Mouse (Mus musculus): ENCODE results near the gene Myh9. TPM values are rescaled to one million over a fixed set of nuclear protein-coding genes. Genes with fewer than 3 reads are reported as not detected.

The Myh9 gene
- total and polyA plus RNA-seq, 3 experiments: 30.4 to 111 (median 88.3) TPM

DNA sequence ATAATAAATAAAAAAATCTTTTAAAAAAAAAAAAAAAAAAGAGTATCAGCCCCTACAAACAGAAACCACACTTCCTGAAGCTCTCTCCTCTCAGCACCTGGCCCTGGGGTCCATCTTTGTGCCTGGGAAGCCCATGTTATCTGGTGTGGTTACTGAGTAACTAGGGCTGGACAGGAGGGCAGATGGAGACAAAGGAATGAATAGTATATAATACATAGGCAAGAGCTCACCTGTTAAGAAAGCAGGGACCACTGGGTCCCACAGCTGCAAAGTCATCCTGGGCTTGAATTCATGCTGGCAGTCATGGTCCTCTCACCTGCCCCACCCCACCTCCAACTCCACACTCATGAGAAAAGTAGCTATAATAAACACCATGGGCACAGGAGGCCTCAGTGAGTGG is 8.9 kb downstream of the Myh9 start:
- intact Hi-C loops (cut with DNase I): no loop called here
- Histone ChIP-seq H3K4me3 (no peak overlapping the region), H3K79me2 (replicated peaks; ENCODE audit: control insufficient read depth, insufficient read depth, low read length) (peaks cover 28% of the 10 kb centered on the region), H3K9ac (ENCODE audit: low read depth, low read length) (no peak overlapping the region), H3K36me3 (ENCODE audit: control insufficient read depth, insufficient read depth, low read length) (peaks cover 42% of the 10 kb centered on the region), H3K27ac (peak overlapping the region; percentile 5; the same call in 1 of the 2 replicates), H3K4me1 (ENCODE audit: control insufficient read depth, insufficient read depth, low read length) (peaks cover 61% of the 10 kb centered on the region), H3K27me3 (ENCODE audit: control insufficient read depth, insufficient read depth, low read length) (no peaks in the 10 kb centered on the region)
- TF ChIP-seq EP300 (IDR thresholded peaks at IDR 0.05; ENCODE audit: insufficient read depth, low read depth, low read length): no peak
- TF ChIP-seq POLR2A (IDR thresholded peaks at IDR 0.05; ENCODE audit: insufficient read depth, low read depth, low read length): no peak
- no peak for TF ChIP-seq CTCF (IDR thresholded peaks at IDR 0.05)
- DNase-seq: no peak

- H3K9ac ChIP-seq (ENCODE audit: low read depth, low read length): no peak overlapping the region
- WGBS: 47% methylated on average over 7 of the region's 7 CpGs
- H3K27me3 ChIP-seq (ENCODE audit: control insufficient read depth, insufficient read depth, low read length): no peaks in the 10 kb centered on the region
- TF ChIP-seq EP300 (IDR thresholded peaks at IDR 0.05; ENCODE audit: insufficient read depth, low read depth, low read length): no peak
- no peak for TF ChIP-seq CTCF (IDR thresholded peaks at IDR 0.05)
- no peak for TF ChIP-seq POLR2A (IDR thresholded peaks at IDR 0.05; ENCODE audit: insufficient read depth, low read depth, low read length)
- no peak overlapping the region for H3K4me3 ChIP-seq
- peak in 1 of 2 experiments; percentile 7 for DNase-seq
- intact Hi-C loops (cut with DNase I): no loop called here
- H3K4me1 ChIP-seq (ENCODE audit: control insufficient read depth, insufficient read depth, low read length): peaks cover 60% of the 10 kb centered on the region
- peak overlapping the region; percentile 13; the same call in 1 of the 2 replicates for H3K27ac ChIP-seq
- peaks cover 38% of the 10 kb centered on the region for H3K36me3 ChIP-seq (ENCODE audit: control insufficient read depth, insufficient read depth, low read length)
- H3K79me2 ChIP-seq (replicated peaks; ENCODE audit: control insufficient read depth, insufficient read depth, low read length): peaks cover 28% of the 10 kb centered on the region
These were observed 9.5 kb downstream of the Myh9 start for GRCm38 (mm10) chr15:77832458-77832904.

- 59% methylated on average over 8 of the region's 8 CpGs for WGBS
- Histone ChIP-seq H3K4me3 (no peak overlapping the region), H3K36me3 (ENCODE audit: control insufficient read depth, insufficient read depth, low read length) (peaks cover 34% of the 10 kb centered on the region), H3K9ac (ENCODE audit: low read depth, low read length) (no peak overlapping the region), H3K4me1 (ENCODE audit: control insufficient read depth, insufficient read depth, low read length) (peaks cover 55% of the 10 kb centered on the region), H3K79me2 (replicated peaks; ENCODE audit: control insufficient read depth, insufficient read depth, low read length) (peaks cover 26% of the 10 kb centered on the region), H3K27me3 (ENCODE audit: control insufficient read depth, insufficient read depth, low read length) (no peaks in the 10 kb centered on the region), H3K27ac (no peak overlapping the region; the same call in 1 of the 2 replicates)
- TF ChIP-seq CTCF (IDR thresholded peaks at IDR 0.05) (no peak), EP300 (IDR thresholded peaks at IDR 0.05; ENCODE audit: insufficient read depth, low read depth, low read length) (no peak), POLR2A (IDR thresholded peaks at IDR 0.05; ENCODE audit: insufficient read depth, low read depth, low read length) (no peak)
- no peak for DNase-seq
- intact Hi-C loops (cut with DNase I): no loop called here
These were observed 10.1 kb downstream of the Myh9 start for GRCm38 (mm10) chr15:77831754-77832457.

GRCm38 (mm10) chr15:77831138-77831579 is 10.8 kb downstream of the Myh9 start:
- intact Hi-C loops (cut with DNase I): no loop called here
- 72% methylated on average over 2 of the region's 2 CpGs for WGBS

DNA sequence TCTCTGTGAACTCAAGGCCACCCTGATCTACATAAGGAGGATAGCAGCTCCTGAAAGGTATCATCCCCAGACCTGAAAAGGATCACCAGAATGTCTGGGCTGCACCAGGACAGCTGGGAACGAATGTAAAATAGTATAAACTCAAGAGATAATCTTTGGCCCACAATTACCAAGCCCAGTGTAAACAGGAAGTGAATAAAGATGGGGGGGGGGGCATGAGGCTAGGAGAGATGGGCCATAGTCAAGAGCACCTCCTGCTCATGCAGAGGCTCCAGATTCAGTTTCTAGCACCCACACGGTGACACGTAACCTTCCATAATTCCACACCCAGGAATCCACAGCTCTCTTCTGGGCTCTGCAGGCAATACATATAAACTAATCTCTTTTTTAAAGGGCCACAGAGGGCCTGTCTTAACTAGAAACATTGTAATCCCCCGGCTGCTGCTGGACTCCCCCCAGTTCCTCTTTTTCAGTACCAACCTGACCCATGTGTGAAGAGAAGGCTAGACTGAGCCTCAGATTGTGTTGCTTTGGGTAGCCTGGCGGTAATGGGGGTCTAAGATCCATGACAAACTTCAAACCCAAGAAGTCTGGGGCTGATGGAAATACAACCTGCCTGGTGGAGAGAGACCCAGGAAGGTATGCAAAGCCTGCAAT is 11.4 kb downstream of the Myh9 start:
- Histone ChIP-seq H3K4me3 (no peak overlapping the region), H3K9ac (ENCODE audit: low read depth, low read length) (no peak overlapping the region), H3K79me2 (replicated peaks; ENCODE audit: control insufficient read depth, insufficient read depth, low read length) (peaks cover 21% of the 10 kb centered on the region), H3K27me3 (ENCODE audit: control insufficient read depth, insufficient read depth, low read length) (no peaks in the 10 kb centered on the region), H3K4me1 (ENCODE audit: control insufficient read depth, insufficient read depth, low read length) (peaks cover 50% of the 10 kb centered on the region), H3K36me3 (ENCODE audit: control insufficient read depth, insufficient read depth, low read length) (peaks cover 26% of the 10 kb centered on the region), H3K27ac (peak overlapping the region; percentile 13)
- TF ChIP-seq POLR2A (IDR thresholded peaks at IDR 0.05; ENCODE audit: insufficient read depth, low read depth, low read length): no peak
- no peak for TF ChIP-seq EP300 (IDR thresholded peaks at IDR 0.05; ENCODE audit: insufficient read depth, low read depth, low read length)
- WGBS: 53% methylated on average over 5 of the region's 5 CpGs
- peak in 1 of 2 experiments; percentile 17 for DNase-seq
- intact Hi-C loops (cut with DNase I): no loop called here

More at GRCm38 (mm10) chr15:77831138-77831579, 10.8 kb downstream of the Myh9 start:
- TF ChIP-seq POLR2A (IDR thresholded peaks at IDR 0.05; ENCODE audit: insufficient read depth, low read depth, low read length) (no peak), CTCF (IDR thresholded peaks at IDR 0.05) (no peak), EP300 (IDR thresholded peaks at IDR 0.05; ENCODE audit: insufficient read depth, low read depth, low read length) (no peak)
- peaks cover 52% of the 10 kb centered on the region for H3K4me1 ChIP-seq (ENCODE audit: control insufficient read depth, insufficient read depth, low read length)
- DNase-seq: no peak
- peaks cover 21% of the 10 kb centered on the region for H3K79me2 ChIP-seq (replicated peaks; ENCODE audit: control insufficient read depth, insufficient read depth, low read length)
- no peak overlapping the region; the same call in 1 of the 2 replicates for H3K27ac ChIP-seq
- no peak overlapping the region for H3K4me3 ChIP-seq
- H3K27me3 ChIP-seq (ENCODE audit: control insufficient read depth, insufficient read depth, low read length): no peaks in the 10 kb centered on the region
- peaks cover 29% of the 10 kb centered on the region for H3K36me3 ChIP-seq (ENCODE audit: control insufficient read depth, insufficient read depth, low read length)
- H3K9ac ChIP-seq (ENCODE audit: low read depth, low read length): no peak overlapping the region

- intact Hi-C loops (cut with DNase I): no loop called here
- no peak overlapping the region for H3K27ac ChIP-seq
- no peaks in the 10 kb centered on the region for H3K27me3 ChIP-seq (ENCODE audit: control insufficient read depth, insufficient read depth, low read length)
- H3K79me2 ChIP-seq (replicated peaks; ENCODE audit: control insufficient read depth, insufficient read depth, low read length): peaks cover 19% of the 10 kb centered on the region
- peaks cover 19% of the 10 kb centered on the region for H3K36me3 ChIP-seq (ENCODE audit: control insufficient read depth, insufficient read depth, low read length)
- 58% methylated on average over 2 of the region's 2 CpGs for WGBS
- H3K4me1 ChIP-seq (ENCODE audit: control insufficient read depth, insufficient read depth, low read length): peaks cover 51% of the 10 kb centered on the region
- H3K4me3 ChIP-seq: no peak overlapping the region
- TF ChIP-seq EP300 (IDR thresholded peaks at IDR 0.05; ENCODE audit: insufficient read depth, low read depth, low read length) (no peak), POLR2A (IDR thresholded peaks at IDR 0.05; ENCODE audit: insufficient read depth, low read depth, low read length) (no peak), CTCF (IDR thresholded peaks at IDR 0.05) (no peak)
- no peak overlapping the region for H3K9ac ChIP-seq (ENCODE audit: low read depth, low read length)
- DNase-seq: no peak
These were observed 12.4 kb downstream of the Myh9 start for GRCm38 (mm10) chr15:77829542-77829941.
